Mouse (Mus musculus) thymus, adult 2 months (tissue): ENCODE data around the gene Nme2. TPM values are rescaled to one million over a fixed set of nuclear protein-coding genes. Genes with fewer than 3 reads are reported as not detected.

Experiments used
- DNase-seq: peaks from one replicate; pipeline ENCODE4 v3.0.0; 2021
- H3K27ac ChIP-seq: fragments of 200-500 bp; 2 replicates; pipeline ENCODE4 v1.5.1; 2012; ENCODE audit warnings: low read length, control low read depth; ENCODE audit not compliant: control insufficient read depth, insufficient read depth
- H3K27me3 ChIP-seq: fragments of 200-500 bp; 2 replicates; pipeline ENCODE4 v1.6.1; 2012; ENCODE audit warnings: mild to moderate bottlenecking, low read length, moderate library complexity, mixed read lengths; ENCODE audit not compliant: control insufficient read depth, insufficient read depth
- H3K36me3 ChIP-seq: fragments of 200-500 bp; 2 replicates; pipeline ENCODE4 v1.6.1; 2012; ENCODE audit warnings: mild to moderate bottlenecking, low read length, moderate library complexity; ENCODE audit not compliant: control insufficient read depth, insufficient read depth
- H3K4me1 ChIP-seq: fragments of 200-500 bp; replicated peaks from 2 replicates; pipeline ENCODE4 v1.6.1; 2012; ENCODE audit warnings: low read length; ENCODE audit not compliant: control insufficient read depth, insufficient read depth
- H3K4me3 ChIP-seq: fragments of 200-500 bp; 2 replicates; pipeline ENCODE4 v1.5.1; 2012; ENCODE audit warnings: mild to moderate bottlenecking, low read length, control low read depth, moderate library complexity; ENCODE audit not compliant: control insufficient read depth, insufficient read depth
- CTCF ChIP-seq: fragments of 200-500 bp; IDR thresholded peaks from 2 replicates; pipeline ENCODE4 v1.5.1; 2012; ENCODE audit warnings: mild to moderate bottlenecking, control low read depth, low read length, moderate library complexity, borderline replicate concordance; ENCODE audit not compliant: control insufficient read depth, poor library complexity, insufficient read depth; ENCODE audit errors: extremely low read depth
- POLR2A ChIP-seq: fragments of 200-500 bp; IDR thresholded peaks from 2 replicates; pipeline ENCODE4 v1.6.1; 2012; ENCODE audit warnings: mild to moderate bottlenecking, low read length, control low read depth, moderate library complexity; ENCODE audit not compliant: control insufficient read depth, poor library complexity, insufficient read depth; ENCODE audit errors: extremely low read depth
- whole genome bisulfite sequencing: fragments of 180-500 bp; shearing (Covaris S2); methylation state at CpG from one replicate; pipeline ENCODE4 v1.1.7; 2018; 5-methylcytosine and 5-hydroxymethylcytosine counted together
- polyA plus RNA-seq: library from polyadenylated mRNA; depleted of rRNA; stranded (reverse); fragments of >200 nt; gene quantifications from 2 replicates; pipeline ENCODE4 v1.2.3, GENCODE M21; 2012

Gene Nme2
- polyA plus RNA-seq, 1 experiment, result 178 TPM

DNA sequence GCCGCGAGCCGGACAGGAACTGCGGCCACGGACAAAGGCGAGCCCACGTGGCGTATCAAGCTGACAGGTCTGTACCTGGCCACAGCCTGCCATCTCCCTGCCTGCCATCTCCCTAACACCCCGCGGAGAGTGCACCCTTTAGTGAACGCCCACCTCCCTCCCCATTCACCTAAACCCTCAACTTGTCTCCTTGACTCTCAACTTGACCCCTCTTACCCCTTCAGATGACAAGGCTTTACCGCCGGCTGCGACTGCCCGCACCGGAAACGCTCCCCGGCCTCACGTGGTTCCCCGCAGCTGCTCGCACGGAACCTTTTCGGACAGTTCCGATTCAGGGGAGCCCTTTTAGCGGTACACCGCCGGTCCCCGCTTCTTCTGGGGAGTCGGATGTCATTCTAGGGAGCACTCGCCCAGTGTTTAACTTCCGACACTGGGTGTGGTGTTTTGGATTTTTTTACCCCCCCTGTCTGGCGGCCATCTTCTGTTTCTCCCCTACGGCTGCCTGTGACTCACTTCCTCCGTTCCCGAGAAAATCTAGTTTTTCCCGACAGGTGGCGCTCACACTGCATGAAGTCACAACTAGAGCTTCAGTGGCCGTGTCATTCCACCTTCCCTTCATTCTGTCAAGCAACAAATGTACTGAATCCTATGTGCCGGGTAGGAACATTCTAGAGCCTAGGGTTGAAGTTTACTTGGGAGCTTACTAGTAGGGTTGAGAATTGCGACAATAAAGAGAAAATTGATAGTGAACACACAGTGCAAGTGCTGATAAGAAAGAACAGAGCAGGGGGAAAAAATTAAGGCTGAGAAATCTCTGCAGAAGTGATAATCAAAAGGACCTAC, 12.2 kb upstream of the Nme2 start, which contains the start of the genes Gm20390 and Nme1:
TSS of gene Gm20390 (minus strand) at position 289 of the 843 bp plus-strand sequence.
TSS of gene Nme1 (minus strand) at position 517 of the 843 bp plus-strand sequence.
- H3K4me1 ChIP-seq, result peaks cover 5% of the 10 kb centered on the region
- peak within 1 kb of the TSS; percentile 42 for H3K27ac ChIP-seq
- DNase-seq, result peak; percentile 97
- peak within 1 kb of the TSS; percentile 77 for H3K4me3 ChIP-seq
- no peaks in the 10 kb centered on the region for H3K27me3 ChIP-seq
- H3K36me3 ChIP-seq, result peaks cover 19% of the 10 kb centered on the region; the same call in 1 of the 2 replicates
- under 1% methylated on average over 40 of the region's 40 CpGs for WGBS
- TF ChIP-seq CTCF (peak; percentile 8; the same call in 1 of the 2 replicates), POLR2A (no peak)

DNA sequence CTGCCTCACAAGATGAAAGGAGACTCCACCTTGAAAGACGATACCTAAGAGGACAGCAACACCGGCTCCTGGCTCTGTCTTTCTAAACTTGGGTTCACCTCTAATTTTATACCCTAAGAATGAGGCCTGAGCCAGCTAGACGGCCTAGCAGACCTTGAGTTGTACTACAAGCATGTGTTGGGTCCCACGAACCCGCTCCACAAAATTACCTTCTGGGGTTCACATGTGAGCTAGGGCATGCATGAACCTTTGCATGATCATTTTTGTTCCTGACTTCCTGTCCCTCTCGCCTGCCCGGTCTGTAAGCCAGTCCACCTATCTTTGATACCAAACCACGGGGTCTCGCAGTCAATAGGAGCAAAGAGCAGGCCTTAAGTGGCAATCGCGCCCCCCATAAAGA, 11.3 kb upstream of the Nme2 start:
- 3% methylated on average over 11 of the region's 11 CpGs for WGBS
- H3K27ac ChIP-seq, result peak overlapping the region; percentile 42
- no peak for DNase-seq

DNA sequence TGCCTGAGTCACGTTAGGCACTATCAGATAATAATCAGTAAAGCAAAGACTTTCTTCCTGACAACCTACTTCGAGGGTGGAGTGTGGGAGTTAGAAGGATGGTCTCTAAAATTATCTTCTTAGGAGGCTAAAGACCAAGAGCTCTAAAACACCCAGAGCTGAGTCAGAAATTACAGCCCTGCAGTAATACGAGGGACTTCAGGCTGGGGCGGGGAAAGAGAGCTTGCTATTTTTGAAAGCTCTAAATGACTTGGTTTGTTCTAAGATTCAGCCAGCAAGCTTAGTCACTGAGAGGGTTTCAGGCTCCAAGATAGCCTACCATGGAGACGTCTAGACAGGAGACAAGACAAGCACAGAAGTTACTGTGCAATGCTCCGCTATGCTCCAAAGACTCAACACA, 9.3 kb upstream of the Nme2 start:
- WGBS, result 89% methylated on average over 6 of the region's 6 CpGs
- Histone ChIP-seq H3K27ac (no peak overlapping the region), H3K4me3 (no peak overlapping the region), H3K27me3 (no peaks in the 10 kb centered on the region), H3K4me1 (peaks cover 5% of the 10 kb centered on the region), H3K36me3 (peaks cover 36% of the 10 kb centered on the region)
- TF ChIP-seq POLR2A (no peak), CTCF (no peak)
- no peak for DNase-seq

More for the DNA sequence above, 11.3 kb upstream of the Nme2 start:
- Histone ChIP-seq H3K27me3 (no peaks in the 10 kb centered on the region), H3K4me1 (peaks cover 5% of the 10 kb centered on the region), H3K4me3 (peak overlapping the region; percentile 77), H3K36me3 (peaks cover 27% of the 10 kb centered on the region)
- TF ChIP-seq POLR2A (no peak), CTCF (no peak)

DNA sequence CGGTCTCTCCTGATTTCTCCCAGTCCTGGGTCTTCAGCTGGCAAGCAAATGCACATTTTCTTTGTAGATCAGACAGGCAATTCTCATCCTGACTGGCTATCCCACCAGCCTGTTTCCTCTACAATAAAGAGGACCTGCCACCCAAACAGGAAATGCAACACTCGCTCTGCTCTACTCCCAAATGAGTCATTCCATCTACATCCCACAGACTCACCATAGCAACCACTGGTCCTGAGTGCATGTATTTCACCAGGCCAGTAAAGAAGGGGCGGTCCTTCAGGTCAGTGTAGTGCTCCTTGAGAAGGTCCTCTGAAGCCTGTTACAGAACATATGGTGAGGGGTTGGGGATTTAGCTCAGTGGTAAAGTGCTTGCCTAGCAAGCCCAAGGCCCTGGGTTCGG, 7.0 kb upstream of the Nme2 start:
- Histone ChIP-seq H3K27ac (no peak overlapping the region), H3K4me1 (peaks cover 5% of the 10 kb centered on the region)
- TF ChIP-seq CTCF, result no peak
- no peak for TF ChIP-seq POLR2A

DNA sequence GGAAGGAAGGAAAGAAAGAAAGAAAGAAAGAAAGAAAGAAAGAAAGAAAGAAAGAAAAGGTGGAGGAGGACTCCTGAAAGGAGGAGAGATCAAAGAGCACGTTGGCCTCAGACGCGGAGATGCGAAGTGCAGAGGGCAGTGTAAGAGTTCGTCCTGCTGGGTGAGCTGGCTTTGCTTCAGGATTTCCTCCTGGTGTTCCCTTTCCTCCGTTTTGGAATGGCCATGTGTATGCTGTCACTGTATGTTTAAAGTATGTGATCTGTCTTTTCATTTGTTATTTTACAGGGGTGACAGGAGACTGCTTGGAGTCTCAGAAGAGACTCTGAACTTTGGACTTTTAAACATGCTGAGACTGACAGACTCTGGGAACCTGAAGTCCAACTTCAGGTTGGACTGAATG, 5.4 kb upstream of the Nme2 start:
- peaks cover 50% of the 10 kb centered on the region for H3K36me3 ChIP-seq
- WGBS, result 98% methylated on average over 6 of the region's 6 CpGs
- no peak overlapping the region for H3K27ac ChIP-seq
- H3K4me3 ChIP-seq, result no peak overlapping the region
- TF ChIP-seq CTCF, result no peak
- no peak for TF ChIP-seq POLR2A
- no peaks in the 10 kb centered on the region for H3K27me3 ChIP-seq
- DNase-seq, result no peak
- H3K4me1 ChIP-seq, result peaks cover 2% of the 10 kb centered on the region; the same call in 1 of the 2 replicates

More for the DNA sequence above, 7.0 kb upstream of the Nme2 start:
- WGBS, result 94% methylated on average over 4 of the region's 4 CpGs
- Histone ChIP-seq H3K4me3 (no peak overlapping the region), H3K36me3 (peaks cover 50% of the 10 kb centered on the region), H3K27me3 (no peaks in the 10 kb centered on the region)
- DNase-seq, result no peak

DNA sequence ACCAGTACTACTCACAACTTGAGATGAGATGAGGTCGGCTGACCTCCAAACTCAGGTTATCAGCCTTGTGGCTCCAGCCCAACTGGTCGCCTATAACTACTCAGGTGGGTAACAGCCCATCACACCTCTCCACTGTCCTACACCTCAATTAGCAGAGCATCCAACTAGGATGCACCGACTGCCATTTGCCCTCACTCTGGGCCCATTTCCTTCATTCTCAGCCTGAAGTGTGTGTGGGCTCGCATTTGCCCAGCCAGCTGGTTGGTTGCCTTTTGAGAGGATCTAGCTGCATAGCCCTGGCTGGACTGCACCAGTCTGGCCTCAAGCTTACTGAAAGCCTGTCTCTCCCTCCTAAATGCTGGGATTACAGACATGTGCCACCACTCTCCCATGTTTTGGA, 1.7 kb upstream of the Nme2 start:
- no peak for TF ChIP-seq POLR2A
- no peak for TF ChIP-seq CTCF
- peaks cover 26% of the 10 kb centered on the region for H3K36me3 ChIP-seq
- H3K27ac ChIP-seq, result no peak overlapping the region
- no peaks in the 10 kb centered on the region for H3K27me3 ChIP-seq
- 95% methylated on average over 4 of the region's 4 CpGs for WGBS
- DNase-seq, result no peak
- no peak overlapping the region for H3K4me3 ChIP-seq
- peaks cover 12% of the 10 kb centered on the region for H3K4me1 ChIP-seq
